8 mouse cellular contexts compared by ENCODE assay signal in the genomic region with DNA sequence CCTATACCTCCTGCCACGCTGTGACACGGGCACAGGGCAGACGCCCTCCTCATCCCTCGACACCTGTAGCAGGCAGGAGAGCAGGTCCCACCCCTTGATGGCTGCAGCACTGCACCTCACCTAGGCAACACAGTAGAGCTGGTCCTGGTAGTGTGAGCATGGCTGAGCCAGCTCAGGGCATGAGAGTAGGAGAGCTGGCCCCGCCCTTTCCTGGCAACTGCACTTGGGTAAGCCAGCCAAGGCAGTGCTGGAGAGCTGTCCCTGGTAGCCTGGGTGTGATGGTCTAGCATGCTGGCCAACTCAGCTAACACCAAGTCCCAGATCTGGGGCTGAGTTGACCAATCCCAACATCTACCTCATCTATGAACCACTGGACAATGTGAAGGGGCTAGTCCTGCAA. TPM values are rescaled to one million over a fixed set of nuclear protein-coding genes. Genes with fewer than 3 reads are reported as not detected.
DNase-seq lines count a peak whose midpoint lies in the region; ATAC-seq lines count a peak whose summit lies in the region.

No protein-coding gene starts in this region.

- intact Hi-C loops in heart, postnatal 10 days (cut with DNase I), result no loop called here

- DNase-seq in kidney, adult 9 months, result peak; percentile 45
- DNase-seq in kidney, postnatal 14 days, result no peak
- peak; percentile 64 for DNase-seq in brain, adult 2 months (ENCODE audit: low read depth, low spot score)
- DNase-seq in heart, postnatal 10 days, result peak; percentile 55 to 59
- DNase-seq in lung, postnatal 36 days, result peak; percentile 51
- no peak for DNase-seq in urinary bladder, adult 18-20 months (ENCODE audit: low spot score in 2 of 2)
- no peak for DNase-seq in yolk sac, embryonic 10.5 days (ENCODE audit: low spot score)

- ATAC-seq in frontal cortex, adult (ENCODE audit: low TSS enrichment), result no peak

RNA-seq across cellular contexts. Expression of gene Tbc1d5, which starts 19.9 kb away (rescaled TPM):
- total RNA-seq in heart, postnatal 10 days (2021), result 10 to 100 TPM; 16.9 to 17.7 TPM

Comparison
In these comparisons a context has a peak if more than half of its experiments do, and no peak if none do; other contexts are left out.
1. DNase-seq: peak in kidney, adult 9 months (single experiment), brain, adult 2 months (single experiment), heart, postnatal 10 days (2 of 2) and lung, postnatal 36 days (single experiment); none in kidney, postnatal 14 days (single experiment), urinary bladder, adult 18-20 months (0 of 2) and yolk sac, embryonic 10.5 days (single experiment).